Mouse (Mus musculus): ENCODE results near the gene Arrdc2. TPM values are rescaled to one million over a fixed set of nuclear protein-coding genes. Genes with fewer than 3 reads are reported as not detected.

Arrdc2 gene
- polyA plus RNA-seq, 1 experiment, result 17.1 TPM

GRCm38 (mm10) chr8:70812885-70813284 is 26.6 kb downstream of the Arrdc2 start:
- Histone ChIP-seq H3K4me3 (ENCODE audit: control insufficient read depth, low read depth, low read length) (no peak overlapping the region), H3K27me3 (ENCODE audit: control insufficient read depth, insufficient read depth, low read length) (no peaks in the 10 kb centered on the region), H3K36me3 (ENCODE audit: control insufficient read depth, insufficient read depth, low read length) (no peaks in the 10 kb centered on the region), H3K4me1 (ENCODE audit: control insufficient read depth, insufficient read depth, low read length) (peaks cover 9% of the 10 kb centered on the region), H3K27ac (ENCODE audit: control insufficient read depth, insufficient read depth, low read depth, low read length) (no peak overlapping the region)
- TF ChIP-seq POLR2A (IDR thresholded peaks at IDR 0.05; ENCODE audit: control insufficient read depth, low read depth, low read length) (no peak), CTCF (IDR thresholded peaks at IDR 0.05; ENCODE audit: control insufficient read depth, insufficient read depth, insufficient replicate concordance, low read depth, low read length) (no peak)

- TF ChIP-seq POLR2A (IDR thresholded peaks at IDR 0.05; ENCODE audit: control insufficient read depth, low read depth, low read length) (no peak), CTCF (IDR thresholded peaks at IDR 0.05; ENCODE audit: control insufficient read depth, insufficient read depth, insufficient replicate concordance, low read depth, low read length) (no peak)
- H3K4me3 ChIP-seq (ENCODE audit: control insufficient read depth, low read depth, low read length), result no peak overlapping the region
- H3K4me1 ChIP-seq (ENCODE audit: control insufficient read depth, insufficient read depth, low read length), result peaks cover 7% of the 10 kb centered on the region
- H3K36me3 ChIP-seq (ENCODE audit: control insufficient read depth, insufficient read depth, low read length), result no peaks in the 10 kb centered on the region
- H3K27me3 ChIP-seq (ENCODE audit: control insufficient read depth, insufficient read depth, low read length), result no peaks in the 10 kb centered on the region
- no peak overlapping the region for H3K27ac ChIP-seq (ENCODE audit: control insufficient read depth, insufficient read depth, low read depth, low read length)
Measured at GRCm38 (mm10) chr8:70812055-70812454, 27.5 kb downstream of the Arrdc2 start.

- no peak for TF ChIP-seq POLR2A (IDR thresholded peaks at IDR 0.05; ENCODE audit: control insufficient read depth, low read depth, low read length)
- no peak for TF ChIP-seq CTCF (IDR thresholded peaks at IDR 0.05; ENCODE audit: control insufficient read depth, insufficient read depth, insufficient replicate concordance, low read depth, low read length)
- H3K27me3 ChIP-seq (ENCODE audit: control insufficient read depth, insufficient read depth, low read length), result no peaks in the 10 kb centered on the region
Measured at GRCm38 (mm10) chr8:70810962-70811680, 28.4 kb downstream of the Arrdc2 start.

GRCm38 (mm10) chr8:70808955-70809701 is 30.4 kb downstream of the Arrdc2 start:
- Histone ChIP-seq H3K4me1 (ENCODE audit: control insufficient read depth, insufficient read depth, low read length) (peaks cover 4% of the 10 kb centered on the region), H3K27ac (ENCODE audit: control insufficient read depth, insufficient read depth, low read depth, low read length) (no peak overlapping the region), H3K36me3 (ENCODE audit: control insufficient read depth, insufficient read depth, low read length) (no peaks in the 10 kb centered on the region), H3K27me3 (ENCODE audit: control insufficient read depth, insufficient read depth, low read length) (no peaks in the 10 kb centered on the region), H3K4me3 (ENCODE audit: control insufficient read depth, low read depth, low read length) (no peak overlapping the region)
- TF ChIP-seq POLR2A (IDR thresholded peaks at IDR 0.05; ENCODE audit: control insufficient read depth, low read depth, low read length) (no peak), CTCF (IDR thresholded peaks at IDR 0.05; ENCODE audit: control insufficient read depth, insufficient read depth, insufficient replicate concordance, low read depth, low read length) (no peak)

More at GRCm38 (mm10) chr8:70810962-70811680, 28.4 kb downstream of the Arrdc2 start:
- Histone ChIP-seq H3K4me1 (ENCODE audit: control insufficient read depth, insufficient read depth, low read length) (no peaks in the 10 kb centered on the region), H3K36me3 (ENCODE audit: control insufficient read depth, insufficient read depth, low read length) (no peaks in the 10 kb centered on the region), H3K27ac (ENCODE audit: control insufficient read depth, insufficient read depth, low read depth, low read length) (no peak overlapping the region), H3K4me3 (ENCODE audit: control insufficient read depth, low read depth, low read length) (no peak overlapping the region)

- no peaks in the 10 kb centered on the region; the same call in 1 of the 2 replicates for H3K27me3 ChIP-seq (ENCODE audit: control insufficient read depth, insufficient read depth, low read length)
- H3K4me1 ChIP-seq (ENCODE audit: control insufficient read depth, insufficient read depth, low read length), result peaks cover 8% of the 10 kb centered on the region
- H3K4me3 ChIP-seq (ENCODE audit: control insufficient read depth, low read depth, low read length), result no peak within 1 kb of the TSS
- no peak for TF ChIP-seq POLR2A (IDR thresholded peaks at IDR 0.05; ENCODE audit: control insufficient read depth, low read depth, low read length)
- no peak for TF ChIP-seq CTCF (IDR thresholded peaks at IDR 0.05; ENCODE audit: control insufficient read depth, insufficient read depth, insufficient replicate concordance, low read depth, low read length)
- H3K27ac ChIP-seq (ENCODE audit: control insufficient read depth, insufficient read depth, low read depth, low read length), result no peak within 1 kb of the TSS
- no peaks in the 10 kb centered on the region for H3K36me3 ChIP-seq (ENCODE audit: control insufficient read depth, insufficient read depth, low read length)
Measured at GRCm38 (mm10) chr8:70808239-70808638, 31.3 kb downstream of the Arrdc2 start, which contains the start of gene Il12rb1. Gene Il12rb1 (plus strand): TSS chr8:70808449.

GRCm38 (mm10) chr8:70807304-70807703 is 32.2 kb downstream of the Arrdc2 start:
- TF ChIP-seq POLR2A (IDR thresholded peaks at IDR 0.05; ENCODE audit: control insufficient read depth, low read depth, low read length), result no peak
- no peak for TF ChIP-seq CTCF (IDR thresholded peaks at IDR 0.05; ENCODE audit: control insufficient read depth, insufficient read depth, insufficient replicate concordance, low read depth, low read length)
- Histone ChIP-seq H3K4me3 (ENCODE audit: control insufficient read depth, low read depth, low read length) (no peak overlapping the region), H3K4me1 (ENCODE audit: control insufficient read depth, insufficient read depth, low read length) (peaks cover 9% of the 10 kb centered on the region), H3K27ac (ENCODE audit: control insufficient read depth, insufficient read depth, low read depth, low read length) (no peak overlapping the region), H3K36me3 (ENCODE audit: control insufficient read depth, insufficient read depth, low read length) (no peaks in the 10 kb centered on the region), H3K27me3 (ENCODE audit: control insufficient read depth, insufficient read depth, low read length) (no peaks in the 10 kb centered on the region; the same call in 1 of the 2 replicates)

- Histone ChIP-seq H3K36me3 (ENCODE audit: control insufficient read depth, insufficient read depth, low read length) (no peaks in the 10 kb centered on the region), H3K27ac (ENCODE audit: control insufficient read depth, insufficient read depth, low read depth, low read length) (no peak overlapping the region), H3K4me1 (ENCODE audit: control insufficient read depth, insufficient read depth, low read length) (peaks cover 10% of the 10 kb centered on the region), H3K4me3 (ENCODE audit: control insufficient read depth, low read depth, low read length) (no peak overlapping the region), H3K27me3 (ENCODE audit: control insufficient read depth, insufficient read depth, low read length) (no peaks in the 10 kb centered on the region; the same call in 1 of the 2 replicates)
- TF ChIP-seq POLR2A (IDR thresholded peaks at IDR 0.05; ENCODE audit: control insufficient read depth, low read depth, low read length) (no peak), CTCF (IDR thresholded peaks at IDR 0.05; ENCODE audit: control insufficient read depth, insufficient read depth, insufficient replicate concordance, low read depth, low read length) (no peak)
Measured at GRCm38 (mm10) chr8:70806541-70806940, 33.0 kb downstream of the Arrdc2 start.
